Mouse (Mus musculus) stomach, embryonic 15.5 days (tissue): ENCODE measurements around the gene Ppp6r3. TPM values are rescaled to one million over a fixed set of nuclear protein-coding genes. Genes with fewer than 3 reads are reported as not detected.
A peak's percentile ranks its signal among the peaks of the same experiment; 100 is the strongest.

Source experiments
- ATAC-seq: fragments of 200-750 bp; cut with Nextera tagmentation; 2 replicates; pipeline ENCODE4 v1.8.0; 2017; ENCODE audit warnings: low read depth, moderate number of reproducible peaks, moderate TSS enrichment; ENCODE audit not compliant: insufficient read depth, low FRiP score
- H3K27ac ChIP-seq: fragments of 300-500 bp; sonication (generic); 2 replicates; pipeline ENCODE4 v1.5.1; 2015; ENCODE audit warnings: mild to moderate bottlenecking, inconsistent platforms
- H3K27me3 ChIP-seq: fragments of 300-500 bp; sonication (generic); replicated peaks from 2 replicates; pipeline ENCODE4 v1.6.1; 2015; ENCODE audit warnings: inconsistent platforms
- H3K36me3 ChIP-seq: fragments of 300-500 bp; sonication (generic); 2 replicates; pipeline ENCODE4 v1.6.1; 2015; ENCODE audit warnings: inconsistent platforms
- H3K4me1 ChIP-seq: fragments of 300-500 bp; sonication (generic); 2 replicates; pipeline ENCODE4 v1.6.1; 2015; ENCODE audit warnings: inconsistent platforms
- H3K4me2 ChIP-seq: fragments of 300-500 bp; sonication (generic); 2 replicates; pipeline ENCODE4 v1.6.1; 2015; ENCODE audit warnings: mild to moderate bottlenecking, inconsistent platforms
- H3K4me3 ChIP-seq: fragments of 300-500 bp; sonication (generic); replicated peaks from 2 replicates; pipeline ENCODE4 v1.5.1; 2015; ENCODE audit warnings: inconsistent platforms
- H3K9ac ChIP-seq: fragments of 300-500 bp; sonication (generic); 2 replicates; pipeline ENCODE4 v1.6.1; 2015; ENCODE audit warnings: inconsistent platforms
- H3K9me3 ChIP-seq: fragments of 300-500 bp; sonication (generic); 2 replicates; pipeline ENCODE4 v1.6.1; 2016; ENCODE audit warnings: inconsistent platforms
- WGBS: fragments of 180-500 bp; shearing (Covaris S2); methylation state at CpG from one replicate; pipeline ENCODE4 v1.1.7; 2015; 5-methylcytosine and 5-hydroxymethylcytosine counted together
- polyA plus RNA-seq: library from polyadenylated mRNA; unstranded; fragments of >200 nt; fragmentation: Nextera tagmentation; extraction: Ambion mirVana; gene quantifications from 2 replicates; pipeline ENCODE4 v1.2.1, GENCODE M21; 2015

The Ppp6r3 gene
- polyA plus RNA-seq, 1 experiment from 2014 or later, result 46.1 TPM

DNA sequence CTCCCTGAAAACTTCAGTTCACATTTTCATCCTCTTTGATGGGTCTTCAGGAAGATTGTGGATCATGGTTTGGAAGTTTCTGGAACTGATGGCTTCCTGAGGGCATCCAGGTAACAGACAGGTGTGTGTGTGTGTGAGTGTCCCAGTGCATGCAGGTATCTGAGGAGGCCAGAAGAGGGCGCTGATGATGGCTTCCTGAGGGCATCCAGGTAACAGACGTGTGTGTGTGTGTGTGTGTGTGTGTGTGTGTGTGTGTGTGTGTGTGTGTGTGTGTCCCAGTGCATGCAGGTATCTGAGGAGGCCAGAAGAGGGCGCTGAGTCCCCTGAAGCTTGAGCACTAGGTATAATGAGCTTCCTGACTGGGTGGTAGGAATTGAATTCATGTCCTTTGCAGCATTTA is 128.2 kb downstream of the Ppp6r3 start:
- Histone ChIP-seq H3K27me3 (no peaks in the 10 kb centered on the region), H3K36me3 (no peaks in the 10 kb centered on the region), H3K4me2 (no peak overlapping the region), H3K4me3 (no peak overlapping the region), H3K9me3 (no peaks in the 10 kb centered on the region), H3K27ac (no peak overlapping the region), H3K9ac (no peak overlapping the region), H3K4me1 (0 out of 2 replicates have a peak, but pooled peaks cover 6% of the 10 kb centered on the region)
- ATAC-seq, result no peak
- WGBS, result 71% methylated on average over 3 of the region's 3 CpGs

DNA sequence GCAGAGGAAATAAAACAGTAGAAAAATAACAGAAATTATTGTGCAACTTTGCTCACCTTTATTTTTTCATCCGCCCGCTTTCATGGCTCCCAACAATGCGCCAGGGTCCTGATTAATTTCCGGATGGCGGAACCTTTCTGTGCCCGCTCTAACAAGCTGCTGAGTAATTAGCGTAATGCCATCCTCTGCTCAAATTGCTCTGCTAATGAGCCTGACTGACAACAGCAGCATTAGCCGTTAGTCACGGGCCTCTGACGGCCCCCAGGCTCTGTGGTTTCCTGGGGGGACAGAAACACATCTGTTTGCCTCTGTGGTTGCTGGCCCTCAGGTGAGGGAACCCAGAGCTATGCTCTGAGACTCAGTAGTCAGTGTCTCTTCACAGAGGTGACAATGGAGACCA is 134.5 kb downstream of the Ppp6r3 start:
- Histone ChIP-seq H3K36me3 (no peaks in the 10 kb centered on the region), H3K4me3 (no peak overlapping the region), H3K4me1 (no peaks in the 10 kb centered on the region), H3K27me3 (no peaks in the 10 kb centered on the region), H3K9me3 (no peaks in the 10 kb centered on the region), H3K4me2 (no peak overlapping the region), H3K27ac (no peak overlapping the region), H3K9ac (no peak overlapping the region)
- ATAC-seq, result no peak
- 67% methylated on average over 10 of the region's 10 CpGs for WGBS

DNA sequence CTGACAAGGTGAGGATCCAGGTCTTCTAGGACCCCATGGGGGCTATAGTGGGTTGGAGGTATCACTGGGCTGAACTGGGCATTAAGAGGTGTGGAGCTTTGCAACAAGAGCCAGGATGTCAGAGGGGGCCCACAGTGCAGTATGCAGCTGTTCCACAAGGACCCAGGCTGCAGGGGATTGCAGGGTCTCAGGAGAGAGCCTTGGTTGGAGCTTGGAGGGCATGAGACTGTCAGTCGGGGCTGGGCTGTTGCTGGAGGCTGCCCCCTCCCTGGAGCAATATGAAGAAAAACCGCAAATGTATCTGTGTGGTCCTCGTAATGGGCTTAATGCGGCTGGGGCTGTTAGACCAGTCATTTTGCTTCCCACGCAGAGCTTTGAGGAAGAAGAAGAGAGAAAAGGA is 134.9 kb downstream of the Ppp6r3 start:
- ATAC-seq, result no peak
- 74% methylated on average over 5 of the region's 5 CpGs for WGBS
- H3K36me3 ChIP-seq, result no peaks in the 10 kb centered on the region

DNA sequence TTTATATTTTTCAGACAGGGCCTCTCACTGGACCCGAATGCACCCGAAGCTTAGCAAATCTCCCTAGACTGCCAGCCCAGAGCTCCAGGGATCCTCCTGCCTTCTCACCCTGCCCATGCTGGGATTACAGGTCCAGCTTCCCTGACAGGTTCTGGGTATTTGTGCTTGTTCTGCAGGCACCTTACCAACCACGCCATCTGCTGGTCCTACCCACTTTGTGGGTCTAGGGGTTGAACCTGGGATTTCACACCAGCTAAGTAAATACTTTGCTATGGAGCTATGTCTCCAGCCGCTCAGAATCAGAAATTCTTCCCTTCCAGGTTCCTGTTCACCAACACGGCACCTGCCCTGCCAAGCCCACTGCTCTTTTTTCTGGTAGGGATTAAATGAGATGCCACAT is 137.6 kb downstream of the Ppp6r3 start:
- Histone ChIP-seq H3K9me3 (no peaks in the 10 kb centered on the region), H3K27me3 (no peaks in the 10 kb centered on the region), H3K9ac (no peak overlapping the region), H3K4me3 (no peak overlapping the region), H3K36me3 (no peaks in the 10 kb centered on the region), H3K4me2 (no peak overlapping the region), H3K4me1 (no peaks in the 10 kb centered on the region), H3K27ac (no peak overlapping the region)
- ATAC-seq, result no peak
- 59% methylated on average over 5 of the region's 5 CpGs for WGBS

More for the DNA sequence above, 134.9 kb downstream of the Ppp6r3 start:
- H3K27ac ChIP-seq, result no peak overlapping the region
- no peak overlapping the region for H3K4me2 ChIP-seq
- H3K4me1 ChIP-seq, result no peaks in the 10 kb centered on the region
- no peaks in the 10 kb centered on the region for H3K27me3 ChIP-seq
- H3K9me3 ChIP-seq, result no peaks in the 10 kb centered on the region
- no peak overlapping the region for H3K9ac ChIP-seq
- H3K4me3 ChIP-seq, result no peak overlapping the region

DNA sequence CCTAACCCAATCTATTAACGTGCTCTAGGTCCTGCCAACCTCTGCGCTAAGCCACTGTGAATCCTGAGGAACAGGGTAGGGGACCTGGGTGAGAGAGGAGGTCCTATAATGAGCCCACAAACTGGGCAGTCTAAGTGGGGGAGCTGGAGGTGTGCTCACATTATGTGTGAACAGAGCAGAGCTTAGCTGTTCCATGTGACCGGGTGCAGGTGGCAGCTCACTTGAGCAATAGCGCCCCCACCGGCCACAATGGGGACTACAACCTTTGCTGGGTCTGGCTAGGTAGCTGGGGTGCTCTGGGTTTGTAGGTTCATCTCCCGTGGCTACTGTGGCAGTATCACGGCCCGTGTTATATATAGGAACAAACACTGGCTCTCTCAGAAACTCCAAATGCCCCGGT is 138.7 kb downstream of the Ppp6r3 start:
- ATAC-seq, result 0 out of 2 replicates have a peak, but pooled peaks have one; percentile 48

DNA sequence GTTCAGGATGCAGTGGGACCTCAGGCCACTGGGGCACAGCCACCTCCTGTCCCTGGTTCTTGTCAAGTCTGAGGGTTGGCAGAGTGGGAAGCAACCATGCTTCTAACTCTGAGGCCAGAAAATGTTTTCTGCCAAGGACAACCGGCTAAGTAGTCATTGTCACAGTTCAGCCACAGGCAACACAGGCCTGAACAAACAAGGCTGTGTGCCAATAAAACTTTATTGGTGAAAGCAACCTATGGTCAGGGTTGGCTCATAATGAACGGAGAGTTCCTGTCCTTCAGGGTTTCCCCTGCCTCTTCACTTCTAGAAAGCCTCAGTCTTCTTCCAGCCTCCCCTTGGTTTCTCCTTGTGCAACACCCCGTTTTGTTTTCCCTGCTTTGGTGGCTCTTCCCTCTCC is 139.7 kb downstream of the Ppp6r3 start:
- Histone ChIP-seq H3K4me2 (no peak overlapping the region), H3K36me3 (no peaks in the 10 kb centered on the region), H3K9ac (no peak overlapping the region), H3K4me3 (no peak overlapping the region), H3K9me3 (no peaks in the 10 kb centered on the region), H3K27ac (no peak overlapping the region), H3K27me3 (no peaks in the 10 kb centered on the region), H3K4me1 (no peaks in the 10 kb centered on the region)
- 76% methylated on average over 3 of the region's 3 CpGs for WGBS
- ATAC-seq, result no peak

More for the DNA sequence above, 138.7 kb downstream of the Ppp6r3 start:
- H3K27me3 ChIP-seq, result no peaks in the 10 kb centered on the region
- no peak overlapping the region for H3K4me3 ChIP-seq
- H3K36me3 ChIP-seq, result no peaks in the 10 kb centered on the region
- WGBS, result 52% methylated on average over 9 of the region's 9 CpGs
- no peak overlapping the region for H3K4me2 ChIP-seq
- no peak overlapping the region for H3K27ac ChIP-seq
- H3K9ac ChIP-seq, result no peak overlapping the region
- H3K4me1 ChIP-seq, result no peaks in the 10 kb centered on the region
- no peaks in the 10 kb centered on the region for H3K9me3 ChIP-seq

DNA sequence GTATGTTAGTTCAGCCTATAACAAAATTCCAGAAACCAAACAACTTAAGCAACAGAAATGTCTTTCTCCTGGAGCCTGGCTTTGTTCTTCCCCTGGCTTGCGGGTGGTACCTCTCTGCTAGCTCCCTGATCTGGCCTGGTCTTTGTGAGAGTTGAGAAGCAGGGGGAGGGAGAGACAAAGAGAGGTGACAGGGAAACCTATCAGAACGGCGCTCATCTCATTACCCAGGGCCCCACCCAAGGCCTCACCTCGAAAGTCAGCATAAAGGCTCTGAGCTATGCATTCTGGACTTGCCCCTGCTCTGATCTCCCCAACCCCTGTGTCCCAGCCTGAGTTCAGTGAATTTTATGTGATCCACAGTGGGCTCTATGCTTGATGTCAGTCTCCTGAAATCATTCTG is 140.9 kb downstream of the Ppp6r3 start:
- Histone ChIP-seq H3K4me1 (no peaks in the 10 kb centered on the region), H3K9me3 (no peaks in the 10 kb centered on the region), H3K27ac (no peak overlapping the region), H3K4me2 (no peak overlapping the region), H3K9ac (no peak overlapping the region), H3K27me3 (no peaks in the 10 kb centered on the region), H3K36me3 (no peaks in the 10 kb centered on the region), H3K4me3 (no peak overlapping the region)
- WGBS, result 48% methylated on average over 4 of the region's 4 CpGs
- no peak for ATAC-seq

DNA sequence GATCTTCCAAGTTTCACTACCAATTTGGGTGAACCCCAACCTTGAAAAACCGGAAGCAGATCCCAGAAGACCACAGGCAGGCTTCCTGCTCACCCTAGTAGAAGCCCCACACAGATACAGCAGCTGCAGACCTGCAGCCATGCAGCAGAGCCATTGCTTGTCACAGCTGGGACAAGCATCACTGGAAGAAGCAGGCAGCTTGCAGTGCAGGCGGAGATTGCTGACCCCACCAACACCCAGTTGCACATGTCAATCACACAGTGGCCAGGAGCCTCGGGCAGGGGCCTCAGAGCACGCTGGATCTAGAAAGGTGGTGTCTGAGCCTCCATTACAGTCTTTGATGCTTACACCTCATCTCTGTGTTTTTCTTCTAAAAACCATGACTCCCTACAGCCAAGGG is 141.4 kb downstream of the Ppp6r3 start:
- WGBS, result 29% methylated on average over 4 of the region's 4 CpGs

DNA sequence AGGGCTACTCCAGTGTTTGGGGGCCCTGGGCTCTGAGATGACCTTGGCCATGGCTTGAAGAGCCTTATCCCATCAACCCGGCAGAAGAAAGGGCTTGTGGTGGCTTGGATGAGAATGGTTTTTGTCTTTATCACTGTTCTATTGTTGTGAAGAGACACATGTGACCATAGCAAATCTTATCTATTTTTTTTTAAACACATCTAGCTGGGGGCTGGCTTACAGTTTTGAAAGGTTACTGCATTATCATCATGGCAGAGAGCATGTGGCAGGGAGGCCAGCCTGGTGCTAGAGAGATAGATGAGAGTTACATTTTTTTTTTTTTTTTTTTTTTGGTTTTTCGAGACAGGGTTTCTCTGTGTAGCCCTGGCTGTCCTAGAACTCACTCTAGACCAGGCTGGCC is 143.6 kb downstream of the Ppp6r3 start:
- H3K4me1 ChIP-seq, result no peaks in the 10 kb centered on the region
- no peaks in the 10 kb centered on the region for H3K36me3 ChIP-seq
- no peak overlapping the region for H3K27ac ChIP-seq
- no peak overlapping the region for H3K4me3 ChIP-seq
- 76% methylated on average over 2 of the region's 2 CpGs for WGBS
- no peak for ATAC-seq
- H3K4me2 ChIP-seq, result no peak overlapping the region
- no peaks in the 10 kb centered on the region for H3K9me3 ChIP-seq
- H3K27me3 ChIP-seq, result no peaks in the 10 kb centered on the region
- H3K9ac ChIP-seq, result no peak overlapping the region

More for the DNA sequence above, 141.4 kb downstream of the Ppp6r3 start:
- H3K9me3 ChIP-seq, result no peaks in the 10 kb centered on the region
- H3K9ac ChIP-seq, result no peak overlapping the region
- no peak overlapping the region for H3K4me3 ChIP-seq
- H3K36me3 ChIP-seq, result no peaks in the 10 kb centered on the region
- H3K27ac ChIP-seq, result no peak overlapping the region
- no peak overlapping the region for H3K4me2 ChIP-seq
- no peak for ATAC-seq
- H3K27me3 ChIP-seq, result no peaks in the 10 kb centered on the region
- H3K4me1 ChIP-seq, result no peaks in the 10 kb centered on the region

DNA sequence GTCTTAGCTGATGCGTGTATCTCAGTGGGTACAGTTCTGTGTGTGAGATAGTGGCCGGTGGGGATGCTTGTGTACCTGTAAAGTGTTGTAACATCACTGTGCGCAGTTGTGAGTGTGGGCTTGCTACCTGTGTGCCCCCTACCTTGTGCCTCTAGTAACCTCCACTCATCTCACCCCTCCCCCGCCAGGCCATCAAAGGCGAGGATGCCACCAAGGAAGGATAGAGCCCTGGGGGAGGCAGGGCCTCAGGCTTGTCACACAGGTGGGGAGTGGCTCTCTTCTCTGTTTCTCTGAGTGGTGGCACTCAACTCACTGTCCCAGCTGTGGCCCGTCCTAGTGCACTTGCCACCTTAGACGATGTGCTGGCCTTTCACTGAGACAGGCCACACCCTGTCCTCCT is 144.5 kb downstream of the Ppp6r3 start:
- no peaks in the 10 kb centered on the region for H3K36me3 ChIP-seq
- no peak overlapping the region for H3K4me2 ChIP-seq
- H3K27me3 ChIP-seq, result no peaks in the 10 kb centered on the region
- no peaks in the 10 kb centered on the region for H3K9me3 ChIP-seq
- WGBS, result 65% methylated on average over 7 of the region's 7 CpGs
- no peak overlapping the region for H3K27ac ChIP-seq
- H3K4me3 ChIP-seq, result no peak overlapping the region
- ATAC-seq, result no peak
- H3K9ac ChIP-seq, result no peak overlapping the region
- H3K4me1 ChIP-seq, result no peaks in the 10 kb centered on the region

DNA sequence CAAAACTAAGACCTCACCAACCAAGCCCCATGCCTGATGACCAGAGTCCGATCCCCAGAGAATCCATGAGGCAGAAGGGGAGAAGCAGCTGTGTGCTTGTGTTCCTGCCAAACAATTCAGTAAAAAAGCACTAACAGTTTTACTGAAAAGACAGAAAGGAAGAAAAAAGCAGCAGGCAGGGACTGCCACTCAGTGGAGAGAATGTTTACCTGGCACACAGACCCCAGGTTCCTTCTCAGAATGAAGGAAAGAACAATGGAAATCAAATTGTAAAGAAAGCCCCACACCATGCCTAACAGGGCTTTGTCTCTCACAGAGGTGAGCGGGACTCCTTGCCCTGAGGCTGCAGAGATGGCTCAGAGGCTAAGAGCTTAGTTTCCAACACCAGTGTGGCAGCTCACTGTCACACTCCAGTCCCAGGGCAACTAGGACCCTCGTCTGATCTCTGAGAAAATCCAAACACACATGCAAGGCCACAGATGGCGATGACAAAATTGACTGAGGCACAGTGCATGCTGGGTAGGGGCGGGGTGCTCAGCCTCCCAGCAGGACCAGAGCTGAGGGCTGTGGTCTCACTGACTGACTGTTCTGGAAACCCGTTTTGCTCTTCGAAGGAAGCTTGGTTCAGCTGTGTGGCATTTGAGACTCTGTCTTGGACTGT is 146.3 kb downstream of the Ppp6r3 start:
- H3K9me3 ChIP-seq, result no peaks in the 10 kb centered on the region

DNA sequence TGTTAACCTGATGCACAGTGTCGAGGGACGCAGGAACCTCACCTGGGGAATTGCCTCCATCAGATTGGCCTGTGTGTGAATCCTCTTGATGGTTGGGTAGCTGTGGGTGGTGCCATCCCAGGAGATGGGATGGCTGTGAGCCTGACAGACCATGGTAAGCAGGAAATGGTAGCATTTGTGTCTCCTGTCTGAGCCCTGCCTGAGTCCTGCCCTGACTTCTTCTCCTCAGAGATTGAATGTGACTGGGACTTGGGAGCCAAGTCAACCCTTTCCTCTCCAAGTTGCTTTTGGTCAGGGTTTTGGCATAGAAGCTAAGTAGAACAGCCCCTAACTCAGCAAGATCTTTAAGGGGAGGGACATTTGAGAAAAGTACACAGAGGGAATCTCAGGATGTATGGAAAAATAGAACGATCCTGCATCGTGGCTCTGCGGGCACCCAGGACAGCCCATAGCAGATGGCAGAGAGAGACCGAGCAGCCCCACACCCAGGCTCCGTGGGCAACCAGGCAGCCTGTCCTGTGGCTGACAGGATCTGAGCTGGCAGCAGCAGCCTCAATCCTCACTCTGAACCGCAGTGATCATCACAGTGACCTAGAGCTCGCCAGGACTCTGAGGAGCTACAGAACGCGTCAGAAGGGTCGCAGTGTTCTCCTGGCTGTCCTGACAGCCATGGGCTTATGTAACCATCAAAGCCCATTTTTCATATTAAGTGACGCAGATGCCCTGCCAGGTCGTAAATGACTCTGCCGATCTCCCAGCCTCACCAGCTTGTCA is 147.3 kb downstream of the Ppp6r3 start:
- Histone ChIP-seq H3K9me3 (no peaks in the 10 kb centered on the region), H3K9ac (no peak overlapping the region), H3K27ac (no peak overlapping the region), H3K27me3 (no peaks in the 10 kb centered on the region), H3K4me3 (no peak overlapping the region), H3K4me2 (no peak overlapping the region), H3K4me1 (no peaks in the 10 kb centered on the region), H3K36me3 (no peaks in the 10 kb centered on the region)
- 74% methylated on average over 15 of the region's 15 CpGs for WGBS
- ATAC-seq, result no peak

More for the DNA sequence above, 146.3 kb downstream of the Ppp6r3 start:
- no peak overlapping the region for H3K27ac ChIP-seq
- H3K27me3 ChIP-seq, result no peaks in the 10 kb centered on the region
- H3K4me3 ChIP-seq, result no peak overlapping the region
- no peak overlapping the region for H3K9ac ChIP-seq
- no peak overlapping the region for H3K4me2 ChIP-seq
- no peak for ATAC-seq
- H3K4me1 ChIP-seq, result no peaks in the 10 kb centered on the region
- WGBS, result 46% methylated on average over 7 of the region's 7 CpGs
- H3K36me3 ChIP-seq, result no peaks in the 10 kb centered on the region
